Mouse (Mus musculus): ENCODE measurements at regions not wholly inside any gene's neighbourhood (a gene's known extent, or its start where the extent isn't known, plus 50 kb on each side); places are given as distances from the start of the nearest gene placed in this dataset.
"Not testable (repeated sequence)": the region's sequence is repeated elsewhere in the genome, so short reads cannot be mapped to it uniquely, and the experiment has no call there.

DNA sequence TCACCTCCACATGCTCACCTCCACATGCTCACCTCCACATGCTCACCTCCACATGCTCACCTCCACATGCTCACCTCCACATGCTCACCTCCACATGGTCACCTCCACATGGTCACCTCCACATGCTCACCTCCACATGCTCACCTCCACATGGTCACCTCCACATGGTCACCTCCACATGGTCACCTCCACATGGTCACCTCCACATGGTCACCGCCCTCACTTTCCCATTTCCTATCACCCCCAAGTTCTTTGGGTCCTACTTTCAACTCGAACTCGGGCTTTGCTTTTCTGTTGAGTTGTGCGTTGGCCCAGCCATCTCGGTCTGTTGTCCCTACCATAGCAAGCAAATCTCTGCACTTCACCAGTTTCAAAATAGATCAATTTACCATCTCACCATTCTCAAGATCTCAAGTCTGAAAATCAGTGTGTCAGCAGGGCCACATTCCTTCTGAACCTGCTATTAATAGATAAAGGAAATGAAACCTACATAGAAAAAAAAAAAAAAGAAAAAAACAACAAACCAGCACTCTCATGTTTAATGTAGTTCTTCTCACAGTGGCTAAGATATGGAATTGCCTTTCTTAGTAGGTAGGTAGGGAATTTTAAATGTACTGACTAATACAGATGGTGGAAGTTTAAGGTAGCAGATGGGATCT, 724.0 kb upstream of the 4930452B06Rik start:
- intact Hi-C loops (cut with DNase I) = loop anchor here (5.0 to 10.0 kb wide), 3 partner anchors 255 to 783 kb away; no protein-coding TSS in a partner anchor

DNA sequence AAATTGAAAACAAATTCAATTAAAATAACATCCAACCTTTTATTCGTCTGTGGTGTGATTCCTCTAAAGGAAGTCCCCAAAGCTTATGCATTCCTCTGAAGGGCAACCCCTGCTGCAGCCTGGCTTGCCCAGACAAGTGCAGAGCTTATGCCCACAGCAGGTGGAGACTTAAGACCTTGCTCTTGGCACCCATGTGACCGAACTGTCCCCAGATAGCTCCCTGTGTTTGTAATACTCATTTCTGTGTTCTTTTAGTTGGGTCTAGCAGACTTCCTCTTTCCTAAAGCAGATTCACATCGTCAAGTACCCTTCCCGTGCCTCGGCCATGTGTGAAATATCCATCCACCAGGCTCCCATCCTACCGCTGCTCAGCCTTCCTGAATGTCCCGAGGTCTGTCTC, 723.1 kb upstream of the 4930452B06Rik start:
- intact Hi-C loops (cut with DNase I) = no loop called here
- peak in 1 of 2 experiments; percentile 9 for DNase-seq (ENCODE audit: low spot score in 2 of 2)

More for the DNA sequence above, 724.0 kb upstream of the 4930452B06Rik start:
- DNase-seq (ENCODE audit: low spot score in 2 of 2) = not testable (repeated sequence)

Measured in left cerebral cortex, postnatal 25 days (tissue).